Mouse (Mus musculus) embryonic facial prominence, embryonic 14.5 days (tissue): ENCODE results near the gene Cnksr1. TPM values are rescaled to one million over a fixed set of nuclear protein-coding genes. Genes with fewer than 3 reads are reported as not detected.
A peak's percentile ranks its signal among the peaks of the same experiment; 100 is the strongest.

Experiments
- ATAC-seq: fragments of 200-750 bp; cut with Nextera tagmentation; 2 replicates; pipeline ENCODE4 v1.8.0; 2017; ENCODE audit warnings: low read depth, moderate number of reproducible peaks, moderate TSS enrichment
- DNase-seq: peaks from one replicate; pipeline ENCODE4 v3.0.0-alpha.2; 2015; ENCODE audit warnings: low spot score
- H3K27ac ChIP-seq: fragments of 300-500 bp; sonication (generic); replicated peaks from 2 replicates; pipeline ENCODE4 v1.5.1; 2014; ENCODE audit warnings: low read depth, mild to moderate bottlenecking, low read length, moderate library complexity
- H3K27me3 ChIP-seq: fragments of 300-500 bp; sonication (generic); replicated peaks from 2 replicates; pipeline ENCODE4 v1.6.1; 2014; ENCODE audit warnings: low read length; ENCODE audit not compliant: control insufficient read depth, insufficient read depth
- H3K36me3 ChIP-seq: fragments of 300-500 bp; sonication (generic); 2 replicates; pipeline ENCODE4 v1.6.1; 2014; ENCODE audit warnings: low read length, mixed read lengths; ENCODE audit not compliant: control insufficient read depth, insufficient read depth
- H3K4me1 ChIP-seq: fragments of 300-500 bp; sonication (generic); 2 replicates; pipeline ENCODE4 v1.6.1; 2014; ENCODE audit warnings: antibody characterized with exemption, low read length; ENCODE audit not compliant: control insufficient read depth, insufficient read depth
- H3K4me2 ChIP-seq: fragments of 300-500 bp; sonication (generic); 2 replicates; pipeline ENCODE4 v1.6.1; 2014; ENCODE audit warnings: low read depth, mild to moderate bottlenecking, low read length, moderate library complexity, mixed read lengths
- H3K4me3 ChIP-seq: fragments of 300-500 bp; sonication (generic); 2 replicates; pipeline ENCODE4 v1.5.1; 2014; ENCODE audit warnings: low read depth, mild to moderate bottlenecking, low read length
- H3K9ac ChIP-seq: fragments of 300-500 bp; sonication (generic); 2 replicates; pipeline ENCODE4 v1.6.1; 2014; ENCODE audit warnings: low read depth, mild to moderate bottlenecking, low read length, moderate library complexity, mixed read lengths
- H3K9me3 ChIP-seq: fragments of 300-500 bp; sonication (generic); 2 replicates; pipeline ENCODE4 v1.6.1; 2016; ENCODE audit warnings: low read length; ENCODE audit not compliant: control insufficient read depth
- WGBS: fragments of 180-500 bp; shearing (Covaris S2); extraction: QIAGEN DNeasy Blood & Tissue Kit; methylation state at CpG from one replicate; pipeline ENCODE4 v1.1.7; 2014; 5-methylcytosine and 5-hydroxymethylcytosine counted together
- polyA plus RNA-seq: library from polyadenylated mRNA; unstranded; fragments of >200 nt; fragmentation: Nextera tagmentation; extraction: Ambion mirVana; gene quantifications from 2 replicates; pipeline ENCODE4 v1.2.1, GENCODE M21; 2014

Gene Cnksr1
- polyA plus RNA-seq, 1 experiment from 2014 or later = 2.6 TPM

DNA sequence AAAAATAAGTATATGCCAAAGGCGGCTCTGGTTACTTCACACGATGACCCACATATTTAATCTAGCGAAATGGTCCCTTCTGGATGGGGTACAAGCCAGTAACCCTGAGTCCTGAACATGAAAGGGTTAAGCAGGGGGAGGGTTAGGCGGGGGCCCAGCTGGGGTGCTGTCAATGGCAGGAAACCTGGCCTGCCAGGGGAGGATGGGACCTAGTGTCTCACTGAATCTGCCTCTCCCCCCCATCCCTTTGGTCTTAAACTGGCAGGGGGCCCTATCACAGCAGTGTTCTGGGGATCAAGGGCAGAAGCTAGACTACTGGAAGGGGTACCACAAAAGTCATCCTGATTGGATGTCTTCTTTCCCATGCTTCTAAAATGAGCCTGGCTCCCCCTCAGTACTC, 17.7 kb upstream of the Cnksr1 start:
- Histone ChIP-seq H3K4me2 (no peak overlapping the region), H3K27ac (no peak overlapping the region), H3K9ac (0 out of 2 replicates have a peak overlapping the region, but pooled peaks have one; percentile 5), H3K36me3 (no peaks in the 10 kb centered on the region), H3K9me3 (no peaks in the 10 kb centered on the region), H3K27me3 (peaks cover 50% of the 10 kb centered on the region), H3K4me3 (no peak overlapping the region), H3K4me1 (peaks cover 30% of the 10 kb centered on the region)
- no peak for DNase-seq
- WGBS = 20% methylated on average over 4 of the region's 4 CpGs
- ATAC-seq = no peak

DNA sequence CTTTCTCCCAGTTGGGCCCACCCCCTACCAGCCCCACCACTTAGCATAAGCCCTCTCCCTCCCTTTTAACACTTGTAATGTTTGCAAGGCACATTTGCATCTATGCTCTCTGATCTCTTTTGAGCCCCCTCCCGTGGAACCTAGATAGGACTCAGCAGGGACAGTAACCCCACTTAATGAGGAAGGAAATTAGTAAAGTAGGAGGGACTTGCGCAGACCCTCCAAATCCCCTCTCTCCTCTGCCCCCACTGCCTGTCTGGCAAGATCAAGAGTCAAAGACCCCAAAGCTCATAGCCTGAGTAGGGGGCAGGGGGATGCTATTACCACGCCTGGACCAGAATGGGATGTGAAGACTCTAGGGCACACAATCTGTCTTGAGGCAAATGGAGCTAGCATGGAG, 16.6 kb upstream of the Cnksr1 start:
- peaks cover 36% of the 10 kb centered on the region for H3K4me1 ChIP-seq

DNA sequence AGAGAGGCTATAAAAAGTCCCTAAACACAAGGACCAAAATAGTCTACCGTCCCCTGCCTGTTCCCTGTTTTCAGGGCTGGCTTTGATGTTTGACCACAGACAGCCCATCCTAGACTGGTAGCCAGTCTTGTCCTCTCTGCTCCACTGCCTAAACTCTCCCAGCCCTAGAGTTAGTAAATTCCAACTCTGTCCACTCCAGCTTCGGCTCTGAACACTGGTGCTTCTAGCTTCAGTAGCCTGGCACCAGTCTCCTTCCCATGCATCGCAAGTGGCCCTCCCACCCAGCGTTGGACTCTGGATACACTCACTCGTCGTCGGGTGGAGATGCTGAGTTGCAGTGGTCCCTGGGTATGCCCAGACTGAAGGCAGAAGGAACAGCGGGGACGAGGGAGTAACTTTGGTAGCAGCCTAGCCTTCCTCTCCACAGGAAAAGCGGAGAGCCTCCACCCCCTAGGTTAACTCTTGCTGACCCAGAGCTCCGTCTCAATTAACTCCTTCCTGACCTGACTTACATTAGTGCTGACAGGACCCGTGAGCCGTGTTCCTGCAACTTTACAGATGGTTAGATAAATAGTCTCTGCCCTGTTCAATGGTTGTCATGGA, 15.6 kb upstream of the Cnksr1 start, which contains the start of gene Grrp1:
Gene Grrp1, minus strand, starts transcription at position 385 of the 603 bp plus-strand sequence.
- Histone ChIP-seq H3K4me1 (peaks cover 37% of the 10 kb centered on the region), H3K4me3 (peak within 1 kb of the TSS; percentile 54), H3K4me2 (peak within 1 kb of the TSS; percentile 93), H3K27me3 (peaks cover 70% of the 10 kb centered on the region), H3K36me3 (no peaks in the 10 kb centered on the region), H3K27ac (no peak within 1 kb of the TSS), H3K9ac (peak within 1 kb of the TSS; percentile 43), H3K9me3 (no peaks in the 10 kb centered on the region)
- no peak for ATAC-seq
- WGBS = under 1% methylated on average over 13 of the region's 13 CpGs
- DNase-seq = no peak

More for the DNA sequence above, 16.6 kb upstream of the Cnksr1 start:
- no peak overlapping the region for H3K9ac ChIP-seq
- no peak overlapping the region for H3K27ac ChIP-seq
- ATAC-seq (no peak), DNase-seq (no peak)
- H3K4me2 ChIP-seq = no peak overlapping the region
- peaks cover 60% of the 10 kb centered on the region for H3K27me3 ChIP-seq
- no peaks in the 10 kb centered on the region for H3K9me3 ChIP-seq
- no peak overlapping the region for H3K4me3 ChIP-seq
- H3K36me3 ChIP-seq = no peaks in the 10 kb centered on the region
- 38% methylated on average over 3 of the region's 3 CpGs for WGBS

- H3K27me3 ChIP-seq = peaks cover 75% of the 10 kb centered on the region
- peak overlapping the region; percentile 93 for H3K4me2 ChIP-seq
- DNase-seq (no peak), ATAC-seq (no peak)
- H3K36me3 ChIP-seq = no peaks in the 10 kb centered on the region
- H3K9ac ChIP-seq = peak overlapping the region; percentile 43; the same call in 1 of the 2 replicates
- WGBS = 15% methylated on average over 15 of the region's 15 CpGs
- no peaks in the 10 kb centered on the region for H3K9me3 ChIP-seq
- no peak overlapping the region for H3K27ac ChIP-seq
- H3K4me1 ChIP-seq = peaks cover 34% of the 10 kb centered on the region
- peak overlapping the region; percentile 54 for H3K4me3 ChIP-seq
Measured at GRCm38 (mm10) chr4:134252911-134253721, 14.9 kb upstream of the Cnksr1 start.

- H3K4me3 ChIP-seq = peak overlapping the region; percentile 54
- peaks cover 33% of the 10 kb centered on the region for H3K4me1 ChIP-seq
- 0 out of 2 replicates have a peak overlapping the region, but pooled peaks have one; percentile 65 for H3K9ac ChIP-seq
- H3K27ac ChIP-seq = no peak overlapping the region
- no peaks in the 10 kb centered on the region for H3K36me3 ChIP-seq
- H3K9me3 ChIP-seq = no peaks in the 10 kb centered on the region
- 9% methylated on average over 20 of the region's 22 CpGs for WGBS
- ATAC-seq = no peak
- H3K4me2 ChIP-seq = peak overlapping the region; percentile 93
- no peak for DNase-seq
- peaks cover 82% of the 10 kb centered on the region for H3K27me3 ChIP-seq
Measured at GRCm38 (mm10) chr4:134252131-134252910, 14.1 kb upstream of the Cnksr1 start.

DNA sequence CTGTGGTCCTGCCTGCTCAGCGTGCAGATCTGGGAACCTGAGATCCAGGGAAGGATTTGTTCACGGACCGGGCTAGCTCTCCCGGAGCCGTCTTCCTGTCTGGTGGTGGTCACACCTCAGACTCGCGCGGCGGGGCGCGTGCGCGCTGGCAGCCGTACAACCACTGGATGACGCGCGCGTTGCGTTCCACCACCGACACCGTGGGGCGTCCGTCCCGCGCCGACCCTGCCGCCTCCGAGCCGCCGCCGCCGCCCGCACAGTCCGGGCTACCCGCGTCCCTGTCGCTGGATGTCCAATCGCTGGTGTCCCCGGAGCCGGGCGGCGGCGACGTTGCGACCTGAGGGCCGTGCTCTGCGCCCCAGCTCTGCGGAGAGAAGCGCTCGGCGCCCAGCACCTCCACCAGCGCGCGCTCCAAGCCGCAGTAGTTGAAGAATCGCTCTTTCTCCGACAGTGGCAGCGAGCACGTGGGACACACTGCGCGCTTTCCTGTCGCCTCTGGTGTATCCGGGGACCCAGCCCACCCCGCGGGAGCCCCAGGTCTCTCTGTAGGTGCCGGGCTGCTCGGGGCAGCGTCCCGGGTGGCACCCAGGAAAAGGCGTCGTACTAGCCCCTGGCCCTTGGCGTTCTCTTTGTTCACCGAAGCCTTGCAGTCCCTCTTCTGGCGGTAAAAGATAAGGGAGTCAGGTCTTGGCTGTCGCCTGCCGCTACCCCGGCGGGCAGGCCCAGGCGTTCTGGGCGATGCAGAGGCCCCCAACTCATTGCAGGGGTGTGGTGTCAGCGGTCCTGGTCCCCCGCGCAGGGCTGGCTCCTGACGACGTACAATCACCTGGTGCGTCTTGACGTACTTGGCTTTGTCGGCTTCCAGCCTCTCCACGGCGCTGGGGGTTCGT, 13.3 kb upstream of the Cnksr1 start:
- 1% methylated on average over 58 of the region's 91 CpGs for WGBS
- ATAC-seq = 0 out of 2 replicates have a peak, but pooled peaks have one; percentile 11
- H3K4me3 ChIP-seq = peak overlapping the region; percentile 54
- H3K27ac ChIP-seq = no peak overlapping the region
- H3K36me3 ChIP-seq = no peaks in the 10 kb centered on the region
- peaks cover 33% of the 10 kb centered on the region for H3K4me1 ChIP-seq
- no peak for DNase-seq
- no peaks in the 10 kb centered on the region for H3K9me3 ChIP-seq
- peak overlapping the region; percentile 65 for H3K9ac ChIP-seq
- H3K27me3 ChIP-seq = peaks cover 89% of the 10 kb centered on the region
- peak overlapping the region; percentile 93 for H3K4me2 ChIP-seq

- peaks cover 91% of the 10 kb centered on the region for H3K27me3 ChIP-seq
- H3K27ac ChIP-seq = no peak overlapping the region
- H3K9me3 ChIP-seq = no peaks in the 10 kb centered on the region
- H3K4me1 ChIP-seq = peaks cover 34% of the 10 kb centered on the region
- 10% methylated on average over 10 of the region's 10 CpGs for WGBS
- peak overlapping the region; percentile 54 for H3K4me3 ChIP-seq
- no peak for ATAC-seq
- H3K36me3 ChIP-seq = no peaks in the 10 kb centered on the region
- H3K9ac ChIP-seq = peak overlapping the region; percentile 65; the same call in 1 of the 2 replicates
- no peak for DNase-seq
- peak overlapping the region; percentile 93 for H3K4me2 ChIP-seq
Measured at GRCm38 (mm10) chr4:134250930-134251240, 12.7 kb upstream of the Cnksr1 start.
